Mouse (Mus musculus) embryonic facial prominence, embryonic 11.5 days (tissue): ENCODE measurements around the gene Tex13c1. TPM values are rescaled to one million over a fixed set of nuclear protein-coding genes. Genes with fewer than 3 reads are reported as not detected.

ENCODE experiments used
- ATAC-seq: fragments of 200-750 bp; cut with Nextera tagmentation; replicated peaks from 2 replicates; pipeline ENCODE4 v1.8.0; 2017; ENCODE audit warnings: low read depth; ENCODE audit not compliant: insufficient number of reproducible peaks, low FRiP score, low TSS enrichment
- DNase-seq: peaks from one replicate; pipeline ENCODE4 v3.0.0-alpha.2; 2015; ENCODE audit warnings: low spot score
- H3K27ac ChIP-seq: fragments of 300-500 bp; sonication (generic); replicated peaks from 2 replicates; pipeline ENCODE4 v1.5.1; 2014; ENCODE audit warnings: mild to moderate bottlenecking, low read depth, low read length, control low read depth
- H3K27me3 ChIP-seq: fragments of 300-500 bp; sonication (generic); 2 replicates; pipeline ENCODE4 v1.6.1; 2014; ENCODE audit warnings: mild to moderate bottlenecking, low read length, moderate library complexity, mixed read lengths; ENCODE audit not compliant: control insufficient read depth, insufficient read depth
- H3K36me3 ChIP-seq: fragments of 300-500 bp; sonication (generic); replicated peaks from 2 replicates; pipeline ENCODE4 v1.6.1; 2014; ENCODE audit warnings: low read depth, mild to moderate bottlenecking, low read length, moderate library complexity, mixed read lengths; ENCODE audit not compliant: control insufficient read depth, insufficient read depth
- H3K4me1 ChIP-seq: fragments of 300-500 bp; sonication (generic); 2 replicates; pipeline ENCODE4 v1.6.1; 2014; ENCODE audit warnings: low read length, mixed read lengths; ENCODE audit not compliant: control insufficient read depth, insufficient read depth
- H3K4me2 ChIP-seq: fragments of 300-500 bp; sonication (generic); 2 replicates; pipeline ENCODE4 v1.6.1; 2014; ENCODE audit warnings: low read depth, mild to moderate bottlenecking, control low read depth, low read length, moderate library complexity
- H3K4me3 ChIP-seq: fragments of 300-500 bp; sonication (generic); 2 replicates; pipeline ENCODE4 v1.5.1; 2014; ENCODE audit warnings: low read depth, low read length, control low read depth
- H3K9ac ChIP-seq: fragments of 300-500 bp; sonication (generic); replicated peaks from 2 replicates; pipeline ENCODE4 v1.6.1; 2014; ENCODE audit warnings: mild to moderate bottlenecking, control low read depth, low read length
- H3K9me3 ChIP-seq: fragments of 300-500 bp; sonication (generic); replicated peaks from 2 replicates; pipeline ENCODE4 v1.6.1; 2016; ENCODE audit warnings: mild to moderate bottlenecking, low read length, inconsistent platforms, mixed read lengths; ENCODE audit not compliant: control insufficient read depth
- WGBS: fragments of 180-500 bp; shearing (Covaris S2); extraction: QIAGEN DNeasy Blood & Tissue Kit; methylation state at CpG from one replicate; pipeline ENCODE4 v1.1.7; 2014; 5-methylcytosine and 5-hydroxymethylcytosine counted together
- polyA plus RNA-seq: library from polyadenylated mRNA; unstranded; fragments of >200 nt; fragmentation: Nextera tagmentation; extraction: Ambion mirVana; gene quantifications from 2 replicates; pipeline ENCODE4 v1.2.1, GENCODE M21; 2014

The Tex13c1 gene
- not detected in 2 replicates for polyA plus RNA-seq

GRCm38 (mm10) chrX:43590860-43591259 lies at the start of gene Tex13c1:
Gene Tex13c1, plus strand, starts transcription at chrX:43591160.
- no peak for DNase-seq
- Histone ChIP-seq H3K27me3 (no peaks in the 10 kb centered on the region), H3K4me3 (no peak within 1 kb of the TSS), H3K9ac (no peak within 1 kb of the TSS), H3K4me1 (no peaks in the 10 kb centered on the region), H3K4me2 (no peak within 1 kb of the TSS), H3K27ac (no peak within 1 kb of the TSS), H3K36me3 (no peaks in the 10 kb centered on the region), H3K9me3 (no peaks in the 10 kb centered on the region)
- WGBS, result 84% methylated on average over 3 of the region's 3 CpGs
- no peak for ATAC-seq

Other genes starting within 250 kb of the Tex13c1 start
- 0.53 and 0.74 TPM in 2 replicates for gene Tenm1, start 162.0 kb upstream of the Tex13c1 start, polyA plus RNA-seq